In genomic region chr6:72958662-72959071, GRCm38 (mm10) we compare ENCODE assay signal across 8 mouse cellular contexts. TPM values are rescaled to one million over a fixed set of nuclear protein-coding genes. Genes with fewer than 3 reads are reported as not detected.
DNase-seq lines count a peak whose midpoint lies in the region; ATAC-seq and TF ChIP-seq lines count a peak whose summit lies in the region.

Gene Tmsb10, minus strand, starts transcription at chr6:72958748.

- peak within 1 kb of the TSS; percentile 98 for H3K9ac ChIP-seq in kidney, embryonic 15.5 days
- H3K9ac ChIP-seq in forebrain, embryonic 12.5 days, result peak within 1 kb of the TSS; percentile 97
- H3K9ac ChIP-seq in hindbrain, embryonic 11.5 days (ENCODE audit: low read depth, low read length), result peak within 1 kb of the TSS; percentile 98
- H3K9ac ChIP-seq in liver, embryonic 14.5 days (replicated peaks), result peak within 1 kb of the TSS; percentile 54

- no peak for DNase-seq in kidney, postnatal 14 days
- peak; percentile 26 for DNase-seq in Muller cell, postnatal 12 days (ENCODE audit: inconsistent ontology term)
- DNase-seq in hindbrain, embryonic 11.5 days (ENCODE audit: low spot score), result no peak
- DNase-seq in liver, embryonic 14.5 days (ENCODE audit: low read depth in 3 of 3, low spot score in 3 of 3), result no peak
- no peak for DNase-seq in urinary bladder, postnatal 10 days (ENCODE audit: low spot score)
- no peak for DNase-seq in frontal cortex, postnatal 10 days (ENCODE audit: low spot score in 2 of 2)

- TF ChIP-seq EP300 in liver, embryonic 14.5 days (IDR thresholded peaks at IDR 0.05; ENCODE audit: low read depth), result no peak

- WGBS in kidney, embryonic 15.5 days, result under 1% methylated on average over 19 of the region's 19 CpGs
- WGBS in forebrain, embryonic 12.5 days, result 0% methylated on average over 19 of the region's 19 CpGs
- WGBS in hindbrain, embryonic 11.5 days, result under 1% methylated on average over 19 of the region's 19 CpGs
- under 1% methylated on average over 18 of the region's 19 CpGs for whole genome bisulfite sequencing in liver, embryonic 14.5 days (ENCODE audit: insufficient replicate concordance)

- H3K4me1 ChIP-seq in kidney, embryonic 15.5 days, result peaks cover 49% of the 10 kb centered on the region
- H3K4me1 ChIP-seq in forebrain, embryonic 12.5 days, result peaks cover 23% of the 10 kb centered on the region
- H3K4me1 ChIP-seq in hindbrain, embryonic 11.5 days (replicated peaks; ENCODE audit: control insufficient read depth, insufficient read depth, low read length), result no peaks in the 10 kb centered on the region
- H3K4me1 ChIP-seq in liver, embryonic 14.5 days (replicated peaks; ENCODE audit: control insufficient read depth in 2 of 2, insufficient read depth in 2 of 2, low read length in 1 of 2), result peaks cover 0 to 26% of the 10 kb centered on the region in 2 experiments; a peak in 3 of 4 replicates

- H3K36me3 ChIP-seq in kidney, embryonic 15.5 days, result no peaks in the 10 kb centered on the region
- no peaks in the 10 kb centered on the region for H3K36me3 ChIP-seq in forebrain, embryonic 12.5 days (replicated peaks)
- H3K36me3 ChIP-seq in hindbrain, embryonic 11.5 days (ENCODE audit: control insufficient read depth, insufficient read depth, low read length), result no peaks in the 10 kb centered on the region
- no peaks in the 10 kb centered on the region for H3K36me3 ChIP-seq in liver, embryonic 14.5 days (replicated peaks; ENCODE audit: control insufficient read depth, insufficient read depth, low read depth)

- no peaks in the 10 kb centered on the region for H3K27me3 ChIP-seq in kidney, embryonic 15.5 days
- H3K27me3 ChIP-seq in forebrain, embryonic 12.5 days, result no peaks in the 10 kb centered on the region
- no peaks in the 10 kb centered on the region for H3K27me3 ChIP-seq in hindbrain, embryonic 11.5 days (ENCODE audit: control insufficient read depth, insufficient read depth, low read length)
- peaks cover 4% of the 10 kb centered on the region for H3K27me3 ChIP-seq in liver, embryonic 14.5 days (ENCODE audit: control insufficient read depth, insufficient read depth, low read length)

- peak within 1 kb of the TSS; percentile 85 for H3K4me3 ChIP-seq in kidney, embryonic 15.5 days (replicated peaks)
- peak within 1 kb of the TSS; percentile 94 for H3K4me3 ChIP-seq in forebrain, embryonic 12.5 days (replicated peaks)
- H3K4me3 ChIP-seq in hindbrain, embryonic 11.5 days (ENCODE audit: low read depth, low read length), result peak within 1 kb of the TSS; percentile 86
- peak within 1 kb of the TSS; percentile 59 to 63 for H3K4me3 ChIP-seq in liver, embryonic 14.5 days (ENCODE audit: insufficient read depth in 1 of 2, low read depth in 2 of 2, low read length in 2 of 2)

- H3K4me2 ChIP-seq in kidney, embryonic 15.5 days, result peak within 1 kb of the TSS; percentile 63
- peak within 1 kb of the TSS; percentile 63 for H3K4me2 ChIP-seq in forebrain, embryonic 12.5 days
- peak within 1 kb of the TSS; percentile 80 for H3K4me2 ChIP-seq in hindbrain, embryonic 11.5 days (replicated peaks; ENCODE audit: low read depth, low read length)
- H3K4me2 ChIP-seq in liver, embryonic 14.5 days (ENCODE audit: low read depth), result peak within 1 kb of the TSS; percentile 78

- ATAC-seq in kidney, embryonic 15.5 days (replicated peaks; ENCODE audit: low FRiP score), result peak; percentile 50
- ATAC-seq in forebrain, embryonic 12.5 days (ENCODE audit: low FRiP score), result peak; percentile 76
- peak; percentile 68 for ATAC-seq in hindbrain, embryonic 11.5 days (ENCODE audit: low FRiP score)
- 0 out of 2 replicates have a peak, but pooled peaks have one; percentile 5 for ATAC-seq in liver, embryonic 14.5 days (ENCODE audit: insufficient read depth)

- peak within 1 kb of the TSS; percentile 92 for H3K27ac ChIP-seq in kidney, embryonic 15.5 days
- peak within 1 kb of the TSS; percentile 90 for H3K27ac ChIP-seq in forebrain, embryonic 12.5 days
- H3K27ac ChIP-seq in hindbrain, embryonic 11.5 days (ENCODE audit: low read depth, low read length), result peak within 1 kb of the TSS; percentile 80
- no peak within 1 kb of the TSS for H3K27ac ChIP-seq in liver, embryonic 14.5 days

- no peaks in the 10 kb centered on the region for H3K9me3 ChIP-seq in kidney, embryonic 15.5 days (replicated peaks)
- H3K9me3 ChIP-seq in forebrain, embryonic 12.5 days, result no peaks in the 10 kb centered on the region
- no peaks in the 10 kb centered on the region for H3K9me3 ChIP-seq in hindbrain, embryonic 11.5 days (ENCODE audit: control insufficient read depth, low read length)
- H3K9me3 ChIP-seq in liver, embryonic 14.5 days (ENCODE audit: control insufficient read depth, low read length), result no peaks in the 10 kb centered on the region

- TF ChIP-seq CTCF in liver, embryonic 14.5 days (IDR thresholded peaks at IDR 0.05; ENCODE audit: low read depth), result no peak

RNA-seq across cellular contexts. Expression of gene Tmsb10, which starts in this region (rescaled TPM):
- 2,212 and 2,256 TPM in 2 replicates for polyA plus RNA-seq in kidney, embryonic 15.5 days (2015; fragmentation: Nextera tagmentation; extraction: Ambion mirVana)
- 4,450 and 4,576 TPM in 2 replicates for polyA plus RNA-seq in forebrain, embryonic 12.5 days (2016; fragmentation: Nextera tagmentation; extraction: Ambion mirVana)
- 3,882 and 4,064 TPM in 2 replicates for polyA plus RNA-seq in hindbrain, embryonic 11.5 days (2014; fragmentation: Nextera tagmentation; extraction: Ambion mirVana)
- polyA plus RNA-seq in liver, embryonic 14.5 days (2012; rRNA removed), result 27.9 and 131 TPM in 2 replicates
- polyA plus RNA-seq in liver, embryonic 14.5 days (2014; fragmentation: Nextera tagmentation; extraction: Ambion mirVana), result 185 and 210 TPM in 2 replicates

Comparison
In these comparisons a context has a peak if more than half of its experiments do, and no peak if none do; other contexts are left out.
1. RNA of gene Tmsb10 (polyA plus RNA-seq): 4,450 to 4,576 TPM in forebrain, embryonic 12.5 days, 3,882 to 4,064 TPM in hindbrain, embryonic 11.5 days and 2,212 to 2,256 TPM in kidney, embryonic 15.5 days; 27.9 to 210 TPM in liver, embryonic 14.5 days; every median in the first group is over 10 times any median in the second.
2. ATAC-seq: peak in every context shown above with its lines; median percentile 76 in forebrain, embryonic 12.5 days; 68 in hindbrain, embryonic 11.5 days; 50 in kidney, embryonic 15.5 days; 5 in liver, embryonic 14.5 days.
3. Peak in every context shown above with its lines, with median percentiles within 50 percentile points of each other: H3K4me2 ChIP-seq, H3K4me3 ChIP-seq and H3K9ac ChIP-seq.